In genomic region chr16:96292530-96293173, GRCm38 (mm10) we compare ENCODE assay signal across 25 mouse cellular contexts. TPM values are rescaled to one million over a fixed set of nuclear protein-coding genes. Genes with fewer than 3 reads are reported as not detected.
DNase-seq lines count a peak whose midpoint lies in the region; ATAC-seq and TF ChIP-seq lines count a peak whose summit lies in the region.
"Had no signal": no experiment of that assay in that cellular context is flagged by ENCODE, and none has a peak within 500 bp of the region (broad histone marks: within the 10 kb centered on the region; RNA-seq: fewer than 3 reads in every experiment).

No protein-coding gene starts in this region.

- peaks cover 10% of the 10 kb centered on the region for H3K4me1 ChIP-seq in thymus, adult 2 months (replicated peaks; ENCODE audit: control insufficient read depth, insufficient read depth, low read length)
- H3K4me1 ChIP-seq in forebrain, postnatal 0 days (ENCODE audit: insufficient read depth) = no peaks in the 10 kb centered on the region
- H3K4me1 ChIP-seq: heart, embryonic 15.5 days; hindbrain, embryonic 10.5 days; limb, embryonic 13.5 days; liver, embryonic 13.5 days; lung, embryonic 15.5 days had no signal

- H3K27me3 ChIP-seq in thymus, adult 2 months (ENCODE audit: control insufficient read depth, insufficient read depth, low read length) = no peaks in the 10 kb centered on the region
- no peaks in the 10 kb centered on the region for H3K27me3 ChIP-seq in forebrain, postnatal 0 days (ENCODE audit: insufficient read depth, low read length)
- H3K27me3 ChIP-seq: heart, embryonic 15.5 days; limb, embryonic 13.5 days; liver, embryonic 13.5 days; lung, embryonic 15.5 days had no signal

- TF ChIP-seq POLR2A in thymus, adult 2 months (IDR thresholded peaks at IDR 0.05; ENCODE audit: control insufficient read depth, extremely low read depth, insufficient read depth, low read length, poor library complexity) = no peak

- no peaks in the 10 kb centered on the region for H3K36me3 ChIP-seq in thymus, adult 2 months (ENCODE audit: control insufficient read depth, insufficient read depth, low read length)
- no peaks in the 10 kb centered on the region for H3K36me3 ChIP-seq in forebrain, postnatal 0 days (ENCODE audit: insufficient read depth)
- H3K36me3 ChIP-seq: heart, embryonic 15.5 days; hindbrain, embryonic 10.5 days; limb, embryonic 13.5 days; liver, embryonic 13.5 days; lung, embryonic 15.5 days had no signal

- TF ChIP-seq CTCF in thymus, adult 2 months (IDR thresholded peaks at IDR 0.05; ENCODE audit: borderline replicate concordance, control insufficient read depth, extremely low read depth, insufficient read depth, low read length, poor library complexity) = no peak
- no peak for TF ChIP-seq CTCF in forebrain, postnatal 0 days (IDR thresholded peaks at IDR 0.05; ENCODE audit: low read depth)

- WGBS in thymus, adult 2 months = 7% methylated on average over 15 of the region's 15 CpGs
- 61% methylated on average over 15 of the region's 15 CpGs for WGBS in forebrain, postnatal 0 days

- H3K4me2 ChIP-seq in forebrain, postnatal 0 days (ENCODE audit: low read depth) = no peak overlapping the region
- H3K4me2 ChIP-seq: heart, embryonic 15.5 days; limb, embryonic 13.5 days; liver, embryonic 13.5 days; lung, embryonic 15.5 days; midbrain, embryonic 11.5 days had no signal

- ATAC-seq in granulocyte monocyte progenitor cell, adult 5-6 weeks (replicated peaks; ENCODE audit: poor library complexity, severe bottlenecking) = peak; percentile 59
- no peak for ATAC-seq in forebrain, postnatal 0 days

- no peak overlapping the region for H3K9ac ChIP-seq in forebrain, postnatal 0 days
- H3K9ac ChIP-seq: heart, embryonic 15.5 days; limb, embryonic 13.5 days; liver, embryonic 13.5 days; lung, embryonic 15.5 days had no signal

- peak overlapping the region; percentile 83 for H3K27ac ChIP-seq in thymus, adult 2 months (ENCODE audit: control insufficient read depth, insufficient read depth, low read length)
- H3K27ac ChIP-seq in forebrain, postnatal 0 days (ENCODE audit: low read depth, low read length) = no peak overlapping the region
- H3K27ac ChIP-seq: heart, embryonic 15.5 days; hindbrain, embryonic 10.5 days; limb, embryonic 13.5 days; liver, embryonic 13.5 days; lung, embryonic 15.5 days had no signal

- peak; percentile 30 for DNase-seq in A20 (ENCODE audit: low read depth, low spot score)
- peak; percentile 47 for DNase-seq in CD4-positive, CD25-positive, alpha-beta regulatory T cell, adult 2 months (ENCODE audit: low read depth, low spot score)
- DNase-seq in thymus, adult 2 months = peak; percentile 35
- DNase-seq in adrenal gland, postnatal 10 days = no peak
- DNase-seq in adrenal gland, adult 2 months = no peak
- no peak for DNase-seq in forebrain, postnatal 0 days
- DNase-seq in yolk sac, embryonic 10.5 days (ENCODE audit: low spot score) = no peak
- DNase-seq: adrenal gland, postnatal 14 days; cerebellum, adult 11 months; cerebellum, postnatal 25 days; gastrocnemius, postnatal 10 days; kidney, adult 9 months; kidney, postnatal 4 days; liver, embryonic 13.5 days; lung, postnatal 4 days; retina, postnatal 1 day; right cerebral cortex, postnatal 4 days had no signal

- H3K9me3 ChIP-seq in forebrain, postnatal 0 days (ENCODE audit: low read length) = no peaks in the 10 kb centered on the region
- H3K9me3 ChIP-seq: heart, embryonic 15.5 days; hindbrain, embryonic 10.5 days; limb, embryonic 13.5 days; liver, embryonic 13.5 days; lung, embryonic 15.5 days had no signal

- peak overlapping the region; percentile 7; the same call in 1 of the 2 replicates for H3K4me3 ChIP-seq in thymus, adult 2 months (ENCODE audit: control insufficient read depth, insufficient read depth, low read length)
- H3K4me3 ChIP-seq in forebrain, postnatal 0 days (ENCODE audit: low read depth, low read length) = no peak overlapping the region
- H3K4me3 ChIP-seq: heart, embryonic 15.5 days; hindbrain, embryonic 10.5 days; limb, embryonic 13.5 days; liver, embryonic 13.5 days; lung, embryonic 15.5 days had no signal

RNA-seq across cellular contexts. Expression of gene B3galt5, which starts 57.1 kb away (rescaled TPM):
- total RNA-seq in granulocyte monocyte progenitor cell, adult 5-6 weeks (2014; fragmentation: Nextera tagmentation) = 0.21 and 0.36 TPM in 2 replicates
- 0.39 and 4.3 TPM in 2 replicates for total RNA-seq in granulocyte monocyte progenitor cell, adult 5-6 weeks (2017)
- 3.5 and 3.8 TPM in 2 replicates for polyA plus RNA-seq in thymus, adult 2 months (2012; rRNA removed)
- total RNA-seq in adrenal gland, postnatal 10 days (2021) = under 1 TPM; 0.12 to 0.30 TPM
- under 1 TPM; 0.14 to 0.45 TPM for total RNA-seq in adrenal gland, adult 2 months (2021)
- 0.03 and 0.04 TPM in 2 replicates for polyA plus RNA-seq in adrenal gland, adult 2 months (2012; rRNA removed)
- 4.1 and 5.5 TPM in 2 replicates for total RNA-seq in forebrain, postnatal 0 days (2014; rRNA removed)
- polyA plus RNA-seq in forebrain, postnatal 0 days (2015; fragmentation: Nextera tagmentation; extraction: Ambion mirVana) = 1.9 and 3.6 TPM in 2 replicates
- total RNA-seq: adrenal gland, postnatal 14 days; heart, adult 8-10 months had no signal
- polyA plus RNA-seq: testis, adult 2 months had no signal

Comparison
In these comparisons a context has a peak if more than half of its experiments do, and no peak if none do; other contexts are left out.
1. DNase-seq: peak in A20 (single experiment), CD4-positive, CD25-positive, alpha-beta regulatory T cell, adult 2 months (single experiment) and thymus, adult 2 months (single experiment); none in adrenal gland, postnatal 10 days (single experiment), adrenal gland, adult 2 months (single experiment), forebrain, postnatal 0 days (single experiment) and yolk sac, embryonic 10.5 days (single experiment).